Mouse (Mus musculus) heart, embryonic 12.5 days (tissue): ENCODE results near the gene Usp35. TPM values are rescaled to one million over a fixed set of nuclear protein-coding genes. Genes with fewer than 3 reads are reported as not detected.

Experiments used
- ATAC-seq: fragments of 200-750 bp; cut with Nextera tagmentation; 2 replicates; pipeline ENCODE4 v1.8.0; 2017; ENCODE audit warnings: moderate TSS enrichment, moderate library complexity; ENCODE audit not compliant: insufficient number of reproducible peaks, low FRiP score
- H3K27ac ChIP-seq: fragments of 300-500 bp; sonication (generic); 2 replicates; pipeline ENCODE4 v1.5.1; 2016; ENCODE audit warnings: mild to moderate bottlenecking, moderate library complexity; ENCODE audit not compliant: poor library complexity, severe bottlenecking
- H3K27me3 ChIP-seq: fragments of 300-500 bp; sonication (generic); replicated peaks from 2 replicates; pipeline ENCODE4 v1.6.1; 2016; ENCODE audit warnings: mild to moderate bottlenecking, moderate library complexity
- H3K36me3 ChIP-seq: fragments of 300-500 bp; sonication (generic); 2 replicates; pipeline ENCODE4 v1.6.1; 2016; ENCODE audit warnings: mild to moderate bottlenecking, moderate library complexity
- H3K4me1 ChIP-seq: fragments of 300-500 bp; sonication (generic); replicated peaks from 2 replicates; pipeline ENCODE4 v1.6.1; 2016; ENCODE audit warnings: mild to moderate bottlenecking
- H3K4me2 ChIP-seq: fragments of 300-500 bp; sonication (generic); 2 replicates; pipeline ENCODE4 v1.6.1; 2016; ENCODE audit warnings: mild to moderate bottlenecking, moderate library complexity
- H3K4me3 ChIP-seq: fragments of 300-500 bp; sonication (generic); 2 replicates; pipeline ENCODE4 v1.5.1; 2016; ENCODE audit warnings: mild to moderate bottlenecking
- H3K9ac ChIP-seq: fragments of 300-500 bp; sonication (generic); 2 replicates; pipeline ENCODE4 v1.6.1; 2016; ENCODE audit warnings: mild to moderate bottlenecking, moderate library complexity
- H3K9me3 ChIP-seq: fragments of 300-500 bp; sonication (generic); replicated peaks from 2 replicates; pipeline ENCODE4 v1.6.1; 2016; ENCODE audit warnings: mild to moderate bottlenecking, moderate library complexity
- WGBS: fragments of 180-500 bp; shearing (Covaris S2); methylation state at CpG from one replicate; pipeline ENCODE4 v1.1.7; 2016; 5-methylcytosine and 5-hydroxymethylcytosine counted together
- polyA plus RNA-seq: library from polyadenylated mRNA; unstranded; fragments of >200 nt; fragmentation: Nextera tagmentation; extraction: Ambion mirVana; gene quantifications from 2 replicates; pipeline ENCODE4 v1.2.1, GENCODE M21; 2016

Gene Usp35
- polyA plus RNA-seq, 1 experiment from 2014 or later, result 1.4 TPM

GRCm38 (mm10) chr7:97332667-97333041, 834 bp upstream of the Usp35 start:
- WGBS, result 6% methylated on average over 9 of the region's 9 CpGs
- Histone ChIP-seq H3K27me3 (peaks cover 4% of the 10 kb centered on the region), H3K9ac (peak overlapping the region; percentile 85), H3K4me2 (peak overlapping the region; percentile 89), H3K4me3 (peak overlapping the region; percentile 89), H3K9me3 (no peaks in the 10 kb centered on the region), H3K36me3 (no peaks in the 10 kb centered on the region), H3K4me1 (peaks cover 20% of the 10 kb centered on the region), H3K27ac (no peak overlapping the region)
- peak; percentile 13; the same call in 1 of the 2 replicates for ATAC-seq

GRCm38 (mm10) chr7:97330931-97331645, 732 bp downstream of the Usp35 start:
- no peaks in the 10 kb centered on the region for H3K36me3 ChIP-seq
- H3K4me1 ChIP-seq, result peaks cover 20% of the 10 kb centered on the region
- no peak overlapping the region for H3K27ac ChIP-seq
- no peak for ATAC-seq
- H3K9ac ChIP-seq, result peak overlapping the region; percentile 72; the same call in 1 of the 2 replicates
- H3K27me3 ChIP-seq, result peaks cover 20% of the 10 kb centered on the region
- 60% methylated on average over 11 of the region's 11 CpGs for WGBS
- no peaks in the 10 kb centered on the region; the same call in 1 of the 2 replicates for H3K9me3 ChIP-seq
- H3K4me2 ChIP-seq, result peak overlapping the region; percentile 89
- peak overlapping the region; percentile 89 for H3K4me3 ChIP-seq

- Histone ChIP-seq H3K4me3 (no peak overlapping the region), H3K9ac (no peak overlapping the region), H3K4me1 (peaks cover 28% of the 10 kb centered on the region), H3K36me3 (no peaks in the 10 kb centered on the region), H3K4me2 (no peak overlapping the region), H3K27ac (no peak overlapping the region), H3K27me3 (peaks cover 34% of the 10 kb centered on the region), H3K9me3 (no peaks in the 10 kb centered on the region; the same call in 1 of the 2 replicates)
- WGBS, result 74% methylated on average over 3 of the region's 3 CpGs
- ATAC-seq, result no peak
These were observed 2.1 kb downstream of the Usp35 start for GRCm38 (mm10) chr7:97329676-97330075.

- peaks cover 40% of the 10 kb centered on the region for H3K27me3 ChIP-seq
- WGBS, result 75% methylated on average over 13 of the region's 13 CpGs
- H3K4me1 ChIP-seq, result peaks cover 28% of the 10 kb centered on the region
These were observed 2.8 kb downstream of the Usp35 start for GRCm38 (mm10) chr7:97328891-97329588.

GRCm38 (mm10) chr7:97327376-97327775, 4.4 kb downstream of the Usp35 start:
- H3K27ac ChIP-seq, result no peak overlapping the region
- peaks cover 48% of the 10 kb centered on the region for H3K27me3 ChIP-seq

More at GRCm38 (mm10) chr7:97328891-97329588, 2.8 kb downstream of the Usp35 start:
- Histone ChIP-seq H3K27ac (no peak overlapping the region), H3K4me2 (no peak overlapping the region), H3K9ac (no peak overlapping the region), H3K36me3 (no peaks in the 10 kb centered on the region), H3K4me3 (no peak overlapping the region), H3K9me3 (no peaks in the 10 kb centered on the region; the same call in 1 of the 2 replicates)
- ATAC-seq, result no peak

GRCm38 (mm10) chr7:97325156-97325985, 6.4 kb downstream of the Usp35 start:
- peak overlapping the region; percentile 17; the same call in 1 of the 2 replicates for H3K9ac ChIP-seq
- H3K4me2 ChIP-seq, result peak overlapping the region; percentile 84
- peaks cover 48% of the 10 kb centered on the region for H3K27me3 ChIP-seq
- no peak overlapping the region for H3K27ac ChIP-seq
- peaks cover 8% of the 10 kb centered on the region for H3K4me1 ChIP-seq
- 0 out of 2 replicates have a peak, but pooled peaks cover 10% of the 10 kb centered on the region for H3K36me3 ChIP-seq
- 11% methylated on average over 89 of the region's 96 CpGs for WGBS
- H3K9me3 ChIP-seq, result no peaks in the 10 kb centered on the region; the same call in 1 of the 2 replicates
- peak overlapping the region; percentile 50 for H3K4me3 ChIP-seq
- peak; percentile 40; the same call in 1 of the 2 replicates for ATAC-seq

More at GRCm38 (mm10) chr7:97327376-97327775, 4.4 kb downstream of the Usp35 start:
- no peak for ATAC-seq
- 0 out of 2 replicates have a peak, but pooled peaks cover 6% of the 10 kb centered on the region for H3K36me3 ChIP-seq
- no peak overlapping the region for H3K9ac ChIP-seq
- no peaks in the 10 kb centered on the region; the same call in 1 of the 2 replicates for H3K9me3 ChIP-seq
- WGBS, result 91% methylated on average over 4 of the region's 4 CpGs
- H3K4me1 ChIP-seq, result peaks cover 16% of the 10 kb centered on the region
- no peak overlapping the region for H3K4me3 ChIP-seq
- H3K4me2 ChIP-seq, result no peak overlapping the region

- 88% methylated on average over 8 of the region's 8 CpGs for WGBS
These were observed 7.5 kb downstream of the Usp35 start for GRCm38 (mm10) chr7:97324342-97324741.

GRCm38 (mm10) chr7:97317706-97318105, 14.1 kb downstream of the Usp35 start:
- 83% methylated on average over 3 of the region's 3 CpGs for WGBS
- no peak overlapping the region for H3K27ac ChIP-seq
- no peaks in the 10 kb centered on the region for H3K27me3 ChIP-seq
- no peaks in the 10 kb centered on the region for H3K9me3 ChIP-seq
- H3K4me2 ChIP-seq, result no peak overlapping the region
- 0 out of 2 replicates have a peak, but pooled peaks cover 13% of the 10 kb centered on the region for H3K36me3 ChIP-seq
- 0 out of 2 replicates have a peak, but pooled peaks cover 3% of the 10 kb centered on the region for H3K4me1 ChIP-seq
- no peak overlapping the region for H3K4me3 ChIP-seq
- no peak overlapping the region for H3K9ac ChIP-seq
- no peak for ATAC-seq

More at GRCm38 (mm10) chr7:97324342-97324741, 7.5 kb downstream of the Usp35 start:
- Histone ChIP-seq H3K9me3 (no peaks in the 10 kb centered on the region; the same call in 1 of the 2 replicates), H3K9ac (no peak overlapping the region), H3K27me3 (peaks cover 48% of the 10 kb centered on the region), H3K36me3 (0 out of 2 replicates have a peak, but pooled peaks cover 10% of the 10 kb centered on the region), H3K4me3 (no peak overlapping the region), H3K27ac (no peak overlapping the region), H3K4me2 (no peak overlapping the region), H3K4me1 (peaks cover 8% of the 10 kb centered on the region)
- no peak for ATAC-seq

GRCm38 (mm10) chr7:97315656-97316055, 16.2 kb downstream of the Usp35 start:
- no peak for ATAC-seq
- WGBS, result 81% methylated on average over 6 of the region's 6 CpGs

GRCm38 (mm10) chr7:97314646-97315045, 17.2 kb downstream of the Usp35 start:
- H3K9ac ChIP-seq, result no peak overlapping the region

More at GRCm38 (mm10) chr7:97315656-97316055, 16.2 kb downstream of the Usp35 start:
- H3K4me3 ChIP-seq, result no peak overlapping the region
- no peaks in the 10 kb centered on the region for H3K27me3 ChIP-seq
- no peak overlapping the region for H3K27ac ChIP-seq
- H3K4me2 ChIP-seq, result no peak overlapping the region
- H3K9me3 ChIP-seq, result no peaks in the 10 kb centered on the region
- H3K36me3 ChIP-seq, result peaks cover 29% of the 10 kb centered on the region
- no peak overlapping the region for H3K9ac ChIP-seq
- 0 out of 2 replicates have a peak, but pooled peaks cover 3% of the 10 kb centered on the region for H3K4me1 ChIP-seq

More at GRCm38 (mm10) chr7:97314646-97315045, 17.2 kb downstream of the Usp35 start:
- Histone ChIP-seq H3K9me3 (no peaks in the 10 kb centered on the region), H3K4me2 (no peak overlapping the region), H3K27me3 (no peaks in the 10 kb centered on the region), H3K36me3 (peaks cover 39% of the 10 kb centered on the region), H3K27ac (no peak overlapping the region), H3K4me3 (no peak overlapping the region), H3K4me1 (0 out of 2 replicates have a peak, but pooled peaks cover 3% of the 10 kb centered on the region)
- whole genome bisulfite sequencing, result 92% methylated on average over 5 of the region's 5 CpGs
- ATAC-seq, result no peak
